Mouse (Mus musculus) forebrain, embryonic 11.5 days (tissue): ENCODE data around the gene Arid3a. TPM values are rescaled to one million over a fixed set of nuclear protein-coding genes. Genes with fewer than 3 reads are reported as not detected.

Experiments
- ATAC-seq: fragments of 200-750 bp; cut with Nextera tagmentation; replicated peaks from 2 replicates; pipeline ENCODE4 v1.8.0; 2017; ENCODE audit warnings: moderate TSS enrichment; ENCODE audit not compliant: low FRiP score
- DNase-seq: peaks from one replicate; pipeline ENCODE4 v3.0.0-alpha.2; 2017; ENCODE audit warnings: low spot score
- H3K27ac ChIP-seq: fragments of 300-500 bp; sonication (generic); 2 replicates; pipeline ENCODE4 v1.5.1; 2014; ENCODE audit warnings: low read depth, low read length
- H3K27me3 ChIP-seq: fragments of 300-500 bp; sonication (generic); 2 replicates; pipeline ENCODE4 v1.6.1; 2014; ENCODE audit warnings: mild to moderate bottlenecking, low read length, mixed read lengths; ENCODE audit not compliant: control insufficient read depth, insufficient read depth
- H3K36me3 ChIP-seq: fragments of 300-500 bp; sonication (generic); 2 replicates; pipeline ENCODE4 v1.6.1; 2014; ENCODE audit warnings: mild to moderate bottlenecking, low read length, moderate library complexity, mixed read lengths; ENCODE audit not compliant: control insufficient read depth, insufficient read depth
- H3K4me1 ChIP-seq: fragments of 300-500 bp; sonication (generic); replicated peaks from 2 replicates; pipeline ENCODE4 v1.6.1; 2014; ENCODE audit warnings: low read length, mixed read lengths; ENCODE audit not compliant: control insufficient read depth, insufficient read depth
- H3K4me2 ChIP-seq: fragments of 300-500 bp; sonication (generic); 2 replicates; pipeline ENCODE4 v1.6.1; 2014; ENCODE audit warnings: low read depth, mild to moderate bottlenecking, low read length, moderate library complexity, mixed read lengths; ENCODE audit not compliant: severe bottlenecking
- H3K4me3 ChIP-seq: fragments of 300-500 bp; sonication (generic); 2 replicates; pipeline ENCODE4 v1.5.1; 2014; ENCODE audit warnings: low read depth, low read length
- H3K9ac ChIP-seq: fragments of 300-500 bp; sonication (generic); 2 replicates; pipeline ENCODE4 v1.6.1; 2014; ENCODE audit warnings: low read length
- H3K9me3 ChIP-seq: fragments of 300-500 bp; sonication (generic); 2 replicates; pipeline ENCODE4 v1.6.1; 2016; ENCODE audit warnings: low read length, mixed read lengths; ENCODE audit not compliant: control insufficient read depth
- WGBS: fragments of 180-500 bp; shearing (Covaris S2); extraction: QIAGEN DNeasy Blood & Tissue Kit; methylation state at CpG from one replicate; pipeline ENCODE4 v1.1.7; 2014; 5-methylcytosine and 5-hydroxymethylcytosine counted together
- polyA plus RNA-seq: library from polyadenylated mRNA; unstranded; fragments of >200 nt; fragmentation: Nextera tagmentation; extraction: Ambion mirVana; gene quantifications from 2 replicates; pipeline ENCODE4 v1.2.1, GENCODE M21; 2014

Gene Arid3a
- polyA plus RNA-seq, 1 experiment from 2014 or later, result 6.6 TPM

GRCm38 (mm10) chr10:79969124-79969568, 42.3 kb downstream of the Arid3a start:
- Histone ChIP-seq H3K9ac (no peak overlapping the region), H3K9me3 (no peaks in the 10 kb centered on the region), H3K4me1 (peaks cover 8% of the 10 kb centered on the region), H3K4me3 (no peak overlapping the region), H3K27me3 (peaks cover 20% of the 10 kb centered on the region), H3K27ac (no peak overlapping the region), H3K4me2 (no peak overlapping the region), H3K36me3 (peaks cover 8% of the 10 kb centered on the region; the same call in 1 of the 2 replicates)
- ATAC-seq (no peak), DNase-seq (no peak)
- WGBS, result 12% methylated on average over 3 of the region's 3 CpGs

- peaks cover 3% of the 10 kb centered on the region; the same call in 1 of the 2 replicates for H3K36me3 ChIP-seq
Observed at GRCm38 (mm10) chr10:79970415-79971182, 43.8 kb downstream of the Arid3a start, which contains the start of gene Grin3b. Gene Grin3b (plus strand): TSS chr10:79970715.

GRCm38 (mm10) chr10:79971183-79971497, 44.3 kb downstream of the Arid3a start:
- DNase-seq, result no peak
- peaks cover 8% of the 10 kb centered on the region for H3K4me1 ChIP-seq
- H3K4me2 ChIP-seq, result peak overlapping the region; percentile 53
- ATAC-seq, result no peak
- peaks cover 20% of the 10 kb centered on the region for H3K27me3 ChIP-seq
- 4% methylated on average over 21 of the region's 21 CpGs for WGBS
- peak overlapping the region; percentile 29 for H3K4me3 ChIP-seq
- no peak overlapping the region for H3K27ac ChIP-seq
- peaks cover 5% of the 10 kb centered on the region for H3K36me3 ChIP-seq
- H3K9me3 ChIP-seq, result no peaks in the 10 kb centered on the region
- H3K9ac ChIP-seq, result peak overlapping the region; percentile 39; the same call in 1 of the 2 replicates

More at GRCm38 (mm10) chr10:79970415-79971182, 43.8 kb downstream of the Arid3a start, which contains the start of gene Grin3b:
- peaks cover 20% of the 10 kb centered on the region for H3K27me3 ChIP-seq
- peak within 1 kb of the TSS; percentile 39; the same call in 1 of the 2 replicates for H3K9ac ChIP-seq
- H3K4me2 ChIP-seq, result peak within 1 kb of the TSS; percentile 53
- H3K4me1 ChIP-seq, result peaks cover 8% of the 10 kb centered on the region
- no peak within 1 kb of the TSS for H3K27ac ChIP-seq
- H3K9me3 ChIP-seq, result no peaks in the 10 kb centered on the region
- H3K4me3 ChIP-seq, result peak within 1 kb of the TSS; percentile 29
- ATAC-seq, result no peak; the same call in 1 of the 2 replicates
- 8% methylated on average over 47 of the region's 47 CpGs for WGBS
- DNase-seq, result no peak

- Histone ChIP-seq H3K27ac (no peak overlapping the region), H3K27me3 (peaks cover 20% of the 10 kb centered on the region), H3K4me2 (no peak overlapping the region), H3K9me3 (no peaks in the 10 kb centered on the region), H3K4me3 (no peak overlapping the region), H3K4me1 (peaks cover 8% of the 10 kb centered on the region), H3K36me3 (peaks cover 15% of the 10 kb centered on the region), H3K9ac (no peak overlapping the region)
- 72% methylated on average over 14 of the region's 14 CpGs for WGBS
- no peak for DNase-seq
- ATAC-seq, result no peak
Observed at GRCm38 (mm10) chr10:79972831-79973230, 46.0 kb downstream of the Arid3a start.

GRCm38 (mm10) chr10:79974087-79974486, 47.2 kb downstream of the Arid3a start:
- Histone ChIP-seq H3K27me3 (peaks cover 20% of the 10 kb centered on the region), H3K9ac (no peak overlapping the region), H3K4me2 (no peak overlapping the region), H3K36me3 (peaks cover 21% of the 10 kb centered on the region), H3K9me3 (no peaks in the 10 kb centered on the region), H3K27ac (no peak overlapping the region), H3K4me1 (peaks cover 8% of the 10 kb centered on the region), H3K4me3 (no peak overlapping the region)
- ATAC-seq, result no peak
- no peak for DNase-seq
- 92% methylated on average over 21 of the region's 21 CpGs for WGBS

GRCm38 (mm10) chr10:79974668-79975067, 47.8 kb downstream of the Arid3a start:
- Histone ChIP-seq H3K27me3 (peaks cover 20% of the 10 kb centered on the region), H3K9ac (no peak overlapping the region)
- WGBS, result 90% methylated on average over 8 of the region's 8 CpGs

GRCm38 (mm10) chr10:79976071-79976721, 49.4 kb downstream of the Arid3a start:
- DNase-seq, result no peak
- WGBS, result 81% methylated on average over 28 of the region's 28 CpGs

More at GRCm38 (mm10) chr10:79974668-79975067, 47.8 kb downstream of the Arid3a start:
- Histone ChIP-seq H3K4me2 (no peak overlapping the region), H3K4me1 (peaks cover 8% of the 10 kb centered on the region), H3K4me3 (no peak overlapping the region), H3K27ac (no peak overlapping the region), H3K9me3 (no peaks in the 10 kb centered on the region), H3K36me3 (peaks cover 21% of the 10 kb centered on the region)
- DNase-seq, result no peak
- ATAC-seq, result no peak

GRCm38 (mm10) chr10:79976722-79977107, 49.9 kb downstream of the Arid3a start:
- WGBS, result 74% methylated on average over 36 of the region's 36 CpGs
- no peaks in the 10 kb centered on the region for H3K9me3 ChIP-seq
- H3K4me1 ChIP-seq, result no peaks in the 10 kb centered on the region
- H3K36me3 ChIP-seq, result peaks cover 21% of the 10 kb centered on the region
- H3K27me3 ChIP-seq, result peaks cover 6% of the 10 kb centered on the region
- no peak overlapping the region for H3K9ac ChIP-seq
- H3K27ac ChIP-seq, result no peak overlapping the region
- ATAC-seq, result no peak
- DNase-seq, result no peak
- H3K4me2 ChIP-seq, result no peak overlapping the region
- H3K4me3 ChIP-seq, result no peak overlapping the region

More at GRCm38 (mm10) chr10:79976071-79976721, 49.4 kb downstream of the Arid3a start:
- no peak for ATAC-seq
- Histone ChIP-seq H3K27me3 (peaks cover 12% of the 10 kb centered on the region), H3K27ac (no peak overlapping the region), H3K4me2 (no peak overlapping the region), H3K4me3 (no peak overlapping the region), H3K9ac (no peak overlapping the region), H3K36me3 (peaks cover 21% of the 10 kb centered on the region), H3K4me1 (peaks cover 2% of the 10 kb centered on the region), H3K9me3 (no peaks in the 10 kb centered on the region)
